In genomic region chr5:106765335-106765734, GRCm38 (mm10) we compare ENCODE assay signal across 31 mouse cellular contexts.
"Had no signal": no experiment of that assay in that cellular context is flagged by ENCODE, and none has a peak within 500 bp of the region (broad histone marks: within the 10 kb centered on the region; RNA-seq: fewer than 3 reads in every experiment).

No protein-coding gene starts in this region.

- H3K4me2 ChIP-seq: limb, embryonic 12.5 days; limb, embryonic 13.5 days; limb, embryonic 15.5 days; liver, embryonic 11.5 days; liver, embryonic 12.5 days; liver, embryonic 13.5 days; liver, embryonic 15.5 days; lung, embryonic 14.5 days; lung, embryonic 15.5 days; midbrain, embryonic 11.5 days; midbrain, embryonic 12.5 days; midbrain, embryonic 13.5 days; midbrain, embryonic 15.5 days; neural tube, embryonic 12.5 days had no signal

- DNase-seq: left cerebral cortex, postnatal 4 days; liver; liver, embryonic 13.5 days; liver, postnatal 0 days; lung, adult 18-20 months; lung, adult 2 months; lung, embryonic 14.5 days; lung, postnatal 10 days; lung, postnatal 14 days; lung, postnatal 36 days; lung, postnatal 4 days; midbrain, embryonic 14.5 days had no signal

- H3K9ac ChIP-seq: limb, embryonic 12.5 days; limb, embryonic 13.5 days; limb, embryonic 15.5 days; liver, embryonic 12.5 days; liver, embryonic 13.5 days; liver, embryonic 14.5 days; liver, embryonic 15.5 days; liver, postnatal 0 days; lung, embryonic 14.5 days; lung, embryonic 15.5 days; midbrain, embryonic 12.5 days; midbrain, embryonic 13.5 days; midbrain, embryonic 15.5 days; neural tube, embryonic 12.5 days had no signal

- H3K4me3 ChIP-seq: limb, embryonic 10.5 days; limb, embryonic 12.5 days; limb, embryonic 13.5 days; limb, embryonic 15.5 days; liver, embryonic 12.5 days; liver, embryonic 13.5 days; liver, embryonic 15.5 days; lung, embryonic 15.5 days; megakaryocyte, embryonic 14.5 days; midbrain, embryonic 12.5 days; midbrain, embryonic 13.5 days; midbrain, embryonic 15.5 days; myocyte; neural tube, embryonic 12.5 days had no signal

- H3K27ac ChIP-seq: limb, embryonic 10.5 days; limb, embryonic 12.5 days; limb, embryonic 13.5 days; limb, embryonic 15.5 days; liver, embryonic 12.5 days; liver, embryonic 13.5 days; liver, embryonic 14.5 days; liver, embryonic 15.5 days; lung, embryonic 15.5 days; macrophage; midbrain, embryonic 12.5 days; midbrain, embryonic 13.5 days; midbrain, embryonic 15.5 days; neural tube, embryonic 12.5 days had no signal

- H3K36me3 ChIP-seq: limb, embryonic 10.5 days; limb, embryonic 12.5 days; limb, embryonic 13.5 days; limb, embryonic 15.5 days; liver, embryonic 12.5 days; liver, embryonic 13.5 days; liver, embryonic 15.5 days; lung, embryonic 15.5 days; midbrain, embryonic 12.5 days; midbrain, embryonic 13.5 days; midbrain, embryonic 15.5 days; neural tube, embryonic 12.5 days had no signal

- H3K4me1 ChIP-seq: limb, embryonic 15.5 days; liver, embryonic 12.5 days; liver, embryonic 13.5 days; liver, embryonic 15.5 days; lung, embryonic 15.5 days; midbrain, embryonic 12.5 days; midbrain, embryonic 15.5 days had no signal

- ATAC-seq: liver, embryonic 12.5 days; liver, postnatal 0 days; lung, postnatal 0 days; midbrain, embryonic 13.5 days; midbrain, embryonic 15.5 days; midbrain, embryonic 16.5 days had no signal

- H3K27me3 ChIP-seq: limb, embryonic 12.5 days; limb, embryonic 13.5 days; limb, embryonic 15.5 days; liver, embryonic 12.5 days; lung, embryonic 15.5 days; midbrain, embryonic 12.5 days; midbrain, embryonic 13.5 days; midbrain, embryonic 15.5 days; neural tube, embryonic 12.5 days had no signal

- H3K9me3 ChIP-seq: limb, embryonic 10.5 days; limb, embryonic 12.5 days; limb, embryonic 13.5 days; limb, embryonic 15.5 days; liver, embryonic 12.5 days; liver, embryonic 13.5 days; liver, embryonic 15.5 days; lung, embryonic 15.5 days; megakaryocyte, embryonic 14.5 days; midbrain, embryonic 12.5 days; midbrain, embryonic 13.5 days; midbrain, embryonic 15.5 days; neural tube, embryonic 12.5 days had no signal
